In the genomic region with DNA sequence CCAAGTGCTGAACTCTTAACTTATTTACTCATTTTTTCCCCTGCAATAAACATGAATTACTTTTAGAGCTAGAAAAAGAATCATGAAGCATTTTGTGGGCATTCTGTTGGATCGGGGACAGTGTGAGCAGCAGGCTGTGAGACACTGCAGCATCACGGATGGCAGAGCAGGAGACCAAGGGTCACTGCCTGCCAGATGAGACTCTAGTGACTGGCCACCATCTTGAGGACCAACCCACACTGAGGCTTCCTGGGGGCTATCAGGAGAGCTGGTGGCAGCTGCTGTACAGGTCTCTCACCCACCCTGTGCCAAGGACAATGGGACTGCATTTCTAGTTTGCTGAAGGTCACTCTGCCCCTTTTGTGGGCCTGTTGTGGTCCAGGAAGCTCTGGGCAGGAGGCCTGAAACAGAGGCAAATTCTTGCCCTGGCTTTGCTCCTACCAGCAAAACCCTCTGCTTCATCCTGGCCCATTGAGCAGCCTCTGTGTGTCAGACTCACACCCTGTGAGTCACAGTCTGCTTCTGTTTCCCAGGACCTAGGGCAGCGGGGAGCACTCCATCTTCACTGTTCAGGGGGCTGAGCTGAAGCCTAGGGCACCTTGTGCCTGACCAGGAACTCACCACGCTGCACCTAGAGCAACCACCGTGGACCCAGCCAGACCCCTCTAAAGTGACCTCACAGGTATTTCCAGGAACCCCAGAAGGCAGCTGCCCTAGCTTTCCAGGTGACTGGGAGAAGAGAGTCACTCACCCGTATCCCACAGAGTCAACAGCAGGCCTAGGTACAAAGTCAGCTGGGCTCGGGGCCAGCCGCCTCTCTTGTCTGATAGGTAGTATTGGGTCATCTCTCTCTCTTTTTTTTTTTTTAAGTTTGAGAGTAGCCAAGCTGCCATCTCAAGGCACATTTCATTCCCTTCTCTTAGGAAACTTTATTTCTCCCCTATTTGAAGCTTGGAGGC, we compare ENCODE assay signal across 11 mouse cellular contexts. TPM values are rescaled to one million over a fixed set of nuclear protein-coding genes. Genes with fewer than 3 reads are reported as not detected.
A peak's percentile ranks its signal among the peaks of the same experiment; 100 is the strongest.
DNase-seq lines count a peak whose midpoint lies in the region; ATAC-seq and TF ChIP-seq lines count a peak whose summit lies in the region.
"Had no signal": no experiment of that assay in that cellular context is flagged by ENCODE, and none has a peak within 500 bp of the region (broad histone marks: within the 10 kb centered on the region; RNA-seq: fewer than 3 reads in every experiment).

No protein-coding gene starts in this region.

- H3K4me2 ChIP-seq in hindbrain, postnatal 0 days (ENCODE audit: low read depth, low read length), result no peak overlapping the region

- no peak overlapping the region for H3K9ac ChIP-seq in hindbrain, postnatal 0 days (replicated peaks; ENCODE audit: low read length)
- H3K9ac ChIP-seq in liver, adult 2 months (ENCODE audit: low read depth, low read length), result no peak overlapping the region

- no peak for TF ChIP-seq POLR2A in liver, adult 2 months (IDR thresholded peaks at IDR 0.05; ENCODE audit: extremely low read depth, insufficient read depth, low read length)

- no peak for TF ChIP-seq CTCF in hindbrain, postnatal 0 days (IDR thresholded peaks at IDR 0.05; ENCODE audit: low read depth)
- TF ChIP-seq CTCF in liver, adult 2 months (IDR thresholded peaks at IDR 0.05; ENCODE audit: low read depth, low read length), result no peak

- ATAC-seq in hindbrain, postnatal 0 days, result 0 out of 2 replicates have a peak, but pooled peaks have one; percentile 27

- DNase-seq in cerebellum, adult 11-12 months, result peak; percentile 63
- no peak for DNase-seq in cerebellum, adult 11 months
- peak; percentile 59 to 60 for DNase-seq in cerebellum, adult 18-20 months
- DNase-seq in hindbrain, postnatal 0 days (ENCODE audit: low spot score), result peak; percentile 38
- DNase-seq in liver, adult 2 months (ENCODE audit: extremely low read depth, low read depth, low spot score), result peak; percentile 85
- DNase-seq in yolk sac, embryonic 10.5 days (ENCODE audit: low spot score), result no peak
- no peak for DNase-seq in right cerebral cortex, postnatal 25 days
- no peak for DNase-seq in frontal cortex, postnatal 25 days (ENCODE audit: low spot score in 2 of 2)
- DNase-seq: gastrocnemius, postnatal 25 days; thymus, adult 18-20 months had no signal

- H3K9me3 ChIP-seq in hindbrain, postnatal 0 days (ENCODE audit: low read length), result no peaks in the 10 kb centered on the region
- H3K9me3 ChIP-seq: megakaryocyte, embryonic 14.5 days had no signal

- H3K27ac ChIP-seq in hindbrain, postnatal 0 days, result peak overlapping the region; percentile 41; the same call in 1 of the 2 replicates
- H3K27ac ChIP-seq in liver, adult 2 months (replicated peaks; ENCODE audit: insufficient read depth, low read depth, low read length), result peak overlapping the region; percentile 8; the same call in 1 of the 2 replicates

- H3K79me2 ChIP-seq in liver, adult 2 months (ENCODE audit: control insufficient read depth, insufficient read depth, low read length), result no peaks in the 10 kb centered on the region

- no peaks in the 10 kb centered on the region for H3K36me3 ChIP-seq in hindbrain, postnatal 0 days (ENCODE audit: insufficient read depth, low read length)
- no peaks in the 10 kb centered on the region for H3K36me3 ChIP-seq in liver, adult 2 months (ENCODE audit: control insufficient read depth, insufficient read depth, low read length)

- 59% methylated on average over 8 of the region's 8 CpGs for WGBS in hindbrain, postnatal 0 days
- WGBS in liver, adult 2 months, result 26% methylated on average over 8 of the region's 8 CpGs

- no peaks in the 10 kb centered on the region; the same call in 1 of the 2 replicates for H3K4me1 ChIP-seq in hindbrain, postnatal 0 days (ENCODE audit: insufficient read depth, low read length)
- peaks cover 15% of the 10 kb centered on the region for H3K4me1 ChIP-seq in liver, adult 2 months (ENCODE audit: control insufficient read depth, insufficient read depth, low read length)

- H3K4me3 ChIP-seq in hindbrain, postnatal 0 days (ENCODE audit: low read length), result no peak overlapping the region
- H3K4me3 ChIP-seq in liver, adult 2 months (ENCODE audit: insufficient read depth, low read depth, low read length), result no peak overlapping the region
- H3K4me3 ChIP-seq: megakaryocyte, embryonic 14.5 days had no signal

- no peaks in the 10 kb centered on the region for H3K27me3 ChIP-seq in hindbrain, postnatal 0 days (ENCODE audit: insufficient read depth, low read length)
- H3K27me3 ChIP-seq in liver, adult 2 months (ENCODE audit: control insufficient read depth, insufficient read depth, low read length), result no peaks in the 10 kb centered on the region

RNA-seq across cellular contexts. Expression of a gene that starts 40.2 kb away (rescaled TPM):
- 21.2 and 25.7 TPM in 2 replicates for total RNA-seq in hindbrain, postnatal 0 days (2014; rRNA removed)
- polyA plus RNA-seq in hindbrain, postnatal 0 days (2015; fragmentation: Nextera tagmentation; extraction: Ambion mirVana), result 88.0 and 93.4 TPM in 2 replicates
- 6.3 and 8.0 TPM in 2 replicates for total RNA-seq in liver, adult 2 months (2014; rRNA removed)
- polyA plus RNA-seq in liver, adult 2 months (2012; rRNA removed), result 12.2 and 13.7 TPM in 2 replicates

RNA-seq across cellular contexts. Expression of a gene that starts 56.9 kb away (rescaled TPM):
- total RNA-seq in hindbrain, postnatal 0 days (2014; rRNA removed), result 2.5 and 2.9 TPM in 2 replicates
- polyA plus RNA-seq in hindbrain, postnatal 0 days (2015; fragmentation: Nextera tagmentation; extraction: Ambion mirVana), result 2.7 and 2.8 TPM in 2 replicates
- 0.54 and 0.65 TPM in 2 replicates for total RNA-seq in liver, adult 2 months (2014; rRNA removed)
- polyA plus RNA-seq in liver, adult 2 months (2012; rRNA removed), result 2.2 and 3.4 TPM in 2 replicates

Comparison
In these comparisons a context has a peak if more than half of its experiments do, and no peak if none do; other contexts are left out.
1. DNase-seq: peak in cerebellum, adult 11-12 months (single experiment), cerebellum, adult 18-20 months (2 of 2), hindbrain, postnatal 0 days (single experiment) and liver, adult 2 months (single experiment); none in cerebellum, adult 11 months (single experiment), yolk sac, embryonic 10.5 days (single experiment), right cerebral cortex, postnatal 25 days (single experiment) and frontal cortex, postnatal 25 days (0 of 2).